Mouse (Mus musculus): ENCODE measurements around the gene AA986860. TPM values are rescaled to one million over a fixed set of nuclear protein-coding genes. Genes with fewer than 3 reads are reported as not detected.

AA986860 gene
- polyA plus RNA-seq, 1 experiment from 2014 or later = 28.7 TPM

DNA sequence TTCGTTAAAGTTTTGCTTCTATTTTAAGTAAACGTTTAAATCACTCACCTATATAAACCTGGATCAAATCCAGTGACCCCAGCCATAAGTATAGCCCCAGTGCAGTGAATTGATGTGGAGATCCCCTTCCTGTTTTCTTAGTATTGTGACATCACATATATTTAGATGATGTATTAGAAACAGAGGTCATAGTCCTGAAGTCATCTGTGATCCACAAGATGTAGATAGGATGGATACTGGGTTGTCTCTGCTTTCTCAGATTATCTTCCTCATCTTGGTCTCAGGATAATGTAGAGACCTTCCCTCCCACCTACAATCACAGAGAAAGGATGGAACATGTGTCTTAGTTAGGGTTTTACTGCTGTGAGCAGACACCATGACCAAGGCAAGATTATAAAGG lies 2.6 kb upstream of the AA986860 start, which contains the start of gene Pfkfb2:
TSS of gene Pfkfb2 (minus strand) at position 101 of the 400 bp plus-strand sequence.
- no peak for ATAC-seq (ENCODE audit: insufficient number of reproducible peaks, insufficient read depth, low FRiP score, low read depth)
- H3K27ac ChIP-seq (ENCODE audit: low read length) = no peak within 1 kb of the TSS
- no peaks in the 10 kb centered on the region for H3K27me3 ChIP-seq (ENCODE audit: control insufficient read depth, insufficient read depth, low read length)
- no peak within 1 kb of the TSS for H3K4me3 ChIP-seq (ENCODE audit: low read depth, low read length)
- 78% methylated on average over 2 of the region's 2 CpGs for WGBS
- H3K9me3 ChIP-seq (ENCODE audit: control insufficient read depth, low read depth, low read length) = no peaks in the 10 kb centered on the region
- H3K4me1 ChIP-seq (ENCODE audit: control insufficient read depth, insufficient read depth, low read length) = no peaks in the 10 kb centered on the region
- H3K9ac ChIP-seq (replicated peaks; ENCODE audit: low read depth, low read length) = no peak within 1 kb of the TSS
- no peak within 1 kb of the TSS for H3K4me2 ChIP-seq (replicated peaks; ENCODE audit: low read depth, low read length)
- no peaks in the 10 kb centered on the region for H3K36me3 ChIP-seq (ENCODE audit: control insufficient read depth, insufficient read depth, low read length)

DNA sequence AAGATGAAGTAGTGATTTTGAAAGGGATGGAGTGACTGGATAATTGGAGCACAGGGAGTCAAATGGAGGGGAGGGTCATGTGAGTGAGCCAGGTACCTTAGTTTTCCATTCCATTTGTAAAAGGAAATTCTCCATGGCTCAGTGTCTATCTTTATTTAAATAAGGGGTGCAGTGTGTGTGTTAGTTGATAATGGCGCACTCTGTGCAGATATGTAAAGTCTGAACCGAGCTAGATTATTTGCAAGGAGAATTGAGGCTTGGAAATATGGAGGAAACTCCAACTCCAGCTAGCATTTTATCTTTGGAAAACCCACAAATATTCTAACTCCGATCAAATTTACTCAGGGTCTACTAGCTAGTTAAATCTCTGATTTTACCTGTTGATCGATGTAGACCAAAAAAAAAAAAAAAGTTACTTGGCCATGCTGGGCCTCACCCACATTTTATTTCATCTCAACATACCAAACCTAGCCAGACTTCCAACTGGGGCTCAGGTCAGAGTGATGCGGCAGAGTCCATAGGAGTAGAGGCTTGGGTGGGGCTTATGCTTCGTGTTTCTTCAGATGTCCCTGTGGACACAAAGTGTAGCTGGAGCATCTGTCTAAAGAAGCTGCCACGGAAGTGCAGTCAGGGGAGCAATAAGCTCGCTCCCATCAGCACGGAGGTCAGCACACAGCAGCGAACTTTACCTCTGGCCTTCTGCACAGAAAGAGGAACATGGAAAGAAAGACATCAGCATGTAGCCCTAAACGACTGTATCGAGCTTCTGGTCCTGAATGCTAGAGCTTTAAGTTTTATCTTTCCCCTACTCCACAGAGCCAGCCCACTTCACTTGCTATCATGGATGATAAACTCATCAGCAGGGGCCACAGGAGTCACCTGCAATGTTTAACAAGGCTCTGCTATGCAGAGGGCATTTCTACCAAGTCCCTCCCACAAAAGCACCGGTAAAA lies 1.2 kb downstream of the AA986860 start:
- Histone ChIP-seq H3K4me1 (ENCODE audit: control insufficient read depth, insufficient read depth, low read length) (0 out of 2 replicates have a peak, but pooled peaks cover 7% of the 10 kb centered on the region), H3K4me3 (ENCODE audit: low read depth, low read length) (peak overlapping the region; percentile 26; the same call in 1 of the 2 replicates), H3K36me3 (ENCODE audit: control insufficient read depth, insufficient read depth, low read length) (no peaks in the 10 kb centered on the region), H3K9ac (replicated peaks; ENCODE audit: low read depth, low read length) (no peak overlapping the region), H3K9me3 (ENCODE audit: control insufficient read depth, low read depth, low read length) (no peaks in the 10 kb centered on the region), H3K27me3 (ENCODE audit: control insufficient read depth, insufficient read depth, low read length) (no peaks in the 10 kb centered on the region), H3K4me2 (replicated peaks; ENCODE audit: low read depth, low read length) (peak overlapping the region; percentile 37), H3K27ac (ENCODE audit: low read length) (peak overlapping the region; percentile 83)
- 73% methylated on average over 13 of the region's 13 CpGs for WGBS
- 0 out of 2 replicates have a peak, but pooled peaks have one; percentile 26 for ATAC-seq (ENCODE audit: insufficient number of reproducible peaks, insufficient read depth, low FRiP score, low read depth)

GRCm38 (mm10) chr1:130733671-130734070 lies 1.9 kb downstream of the AA986860 start:
- Histone ChIP-seq H3K36me3 (ENCODE audit: control insufficient read depth, insufficient read depth, low read length) (no peaks in the 10 kb centered on the region), H3K27ac (ENCODE audit: low read length) (peak overlapping the region; percentile 87), H3K4me1 (ENCODE audit: control insufficient read depth, insufficient read depth, low read length) (0 out of 2 replicates have a peak, but pooled peaks cover 7% of the 10 kb centered on the region), H3K9me3 (ENCODE audit: control insufficient read depth, low read depth, low read length) (no peaks in the 10 kb centered on the region), H3K9ac (replicated peaks; ENCODE audit: low read depth, low read length) (no peak overlapping the region), H3K27me3 (ENCODE audit: control insufficient read depth, insufficient read depth, low read length) (no peaks in the 10 kb centered on the region), H3K4me3 (ENCODE audit: low read depth, low read length) (no peak overlapping the region; the same call in 1 of the 2 replicates), H3K4me2 (replicated peaks; ENCODE audit: low read depth, low read length) (peak overlapping the region; percentile 32; the same call in 1 of the 2 replicates)
- peak; percentile 80 for ATAC-seq (ENCODE audit: insufficient number of reproducible peaks, insufficient read depth, low FRiP score, low read depth)
- WGBS = 72% methylated on average over 4 of the region's 4 CpGs

DNA sequence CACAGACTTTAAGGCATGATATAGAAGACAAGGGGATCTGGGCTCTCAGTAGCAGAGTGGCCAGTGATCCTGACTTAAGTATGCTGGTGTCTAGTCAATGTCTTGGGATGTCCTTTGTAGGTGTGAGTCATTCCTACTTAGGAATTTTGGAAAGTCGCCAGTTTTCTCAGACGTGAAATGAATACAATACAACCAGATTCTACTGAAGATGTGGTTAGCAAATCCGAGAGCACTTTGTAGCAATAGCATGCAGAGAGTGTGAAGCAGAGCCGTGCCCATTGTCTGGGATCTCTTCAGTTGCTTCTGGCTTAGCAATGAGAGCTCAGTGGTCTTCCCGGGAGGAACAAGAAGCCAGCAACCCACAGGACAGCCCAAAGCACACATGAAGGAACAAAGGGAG lies 2.7 kb downstream of the AA986860 start:
- Histone ChIP-seq H3K4me2 (replicated peaks; ENCODE audit: low read depth, low read length) (peak overlapping the region; percentile 32), H3K27me3 (ENCODE audit: control insufficient read depth, insufficient read depth, low read length) (no peaks in the 10 kb centered on the region), H3K9ac (replicated peaks; ENCODE audit: low read depth, low read length) (peak overlapping the region; percentile 6; the same call in 1 of the 2 replicates), H3K4me3 (ENCODE audit: low read depth, low read length) (peak overlapping the region; percentile 9; the same call in 1 of the 2 replicates), H3K9me3 (ENCODE audit: control insufficient read depth, low read depth, low read length) (no peaks in the 10 kb centered on the region), H3K36me3 (ENCODE audit: control insufficient read depth, insufficient read depth, low read length) (no peaks in the 10 kb centered on the region), H3K27ac (ENCODE audit: low read length) (peak overlapping the region; percentile 87), H3K4me1 (ENCODE audit: control insufficient read depth, insufficient read depth, low read length) (0 out of 2 replicates have a peak, but pooled peaks cover 7% of the 10 kb centered on the region)
- no peak for ATAC-seq (ENCODE audit: insufficient number of reproducible peaks, insufficient read depth, low FRiP score, low read depth)
- WGBS = 39% methylated on average over 5 of the region's 5 CpGs

DNA sequence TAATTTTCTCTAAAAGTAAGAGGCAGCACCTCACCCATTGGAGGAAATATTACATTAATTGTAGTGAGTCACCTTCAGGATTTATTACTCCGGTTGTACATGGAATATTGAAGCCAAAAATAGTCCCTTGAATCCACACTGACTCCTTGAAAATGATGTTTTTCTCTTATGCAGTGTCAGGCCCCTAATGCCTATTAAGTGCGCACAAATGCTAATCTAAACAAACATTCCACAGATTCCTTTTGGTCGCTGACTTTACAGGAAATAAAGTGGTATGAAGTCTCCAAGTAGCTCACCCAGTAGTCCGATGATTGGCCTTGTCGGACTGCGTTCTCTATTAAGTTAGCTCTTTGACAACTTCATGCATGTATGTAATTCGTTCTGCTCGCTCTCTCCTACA lies 3.1 kb downstream of the AA986860 start:
- Histone ChIP-seq H3K9me3 (ENCODE audit: control insufficient read depth, low read depth, low read length) (no peaks in the 10 kb centered on the region), H3K4me3 (ENCODE audit: low read depth, low read length) (peak overlapping the region; percentile 9; the same call in 1 of the 2 replicates), H3K27ac (ENCODE audit: low read length) (peak overlapping the region; percentile 87), H3K9ac (replicated peaks; ENCODE audit: low read depth, low read length) (peak overlapping the region; percentile 6; the same call in 1 of the 2 replicates), H3K36me3 (ENCODE audit: control insufficient read depth, insufficient read depth, low read length) (no peaks in the 10 kb centered on the region), H3K4me2 (replicated peaks; ENCODE audit: low read depth, low read length) (peak overlapping the region; percentile 32), H3K4me1 (ENCODE audit: control insufficient read depth, insufficient read depth, low read length) (0 out of 2 replicates have a peak, but pooled peaks cover 7% of the 10 kb centered on the region), H3K27me3 (ENCODE audit: control insufficient read depth, insufficient read depth, low read length) (no peaks in the 10 kb centered on the region)
- no peak for ATAC-seq (ENCODE audit: insufficient number of reproducible peaks, insufficient read depth, low FRiP score, low read depth)
- 38% methylated on average over 8 of the region's 8 CpGs for WGBS

DNA sequence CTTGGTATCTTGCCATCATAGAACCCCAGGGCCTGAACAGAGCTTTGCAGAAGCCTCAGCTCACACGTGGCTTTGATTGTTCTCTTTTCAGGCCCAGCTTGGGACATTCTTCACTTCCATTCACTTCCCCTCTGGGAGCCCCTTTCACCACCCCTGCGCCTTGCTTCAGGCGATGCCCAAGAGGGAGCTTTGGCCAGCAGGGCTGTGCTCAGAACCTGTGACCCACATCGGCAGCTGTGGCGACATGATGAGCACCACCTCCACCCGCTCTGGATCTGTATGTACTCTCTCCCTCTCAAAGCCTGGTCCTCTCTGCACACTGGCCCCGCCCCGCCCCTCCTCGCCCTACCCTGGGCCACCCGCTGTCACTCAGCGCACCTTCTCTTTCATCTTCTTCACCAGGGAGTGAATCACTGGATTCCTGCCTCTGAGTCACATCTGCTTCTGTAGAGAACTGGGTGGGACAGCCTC lies 5.7 kb downstream of the AA986860 start:
- H3K27me3 ChIP-seq (ENCODE audit: control insufficient read depth, insufficient read depth, low read length) = no peaks in the 10 kb centered on the region
- ATAC-seq (ENCODE audit: insufficient number of reproducible peaks, insufficient read depth, low FRiP score, low read depth) = 0 out of 2 replicates have a peak, but pooled peaks have one; percentile 16
- WGBS = 39% methylated on average over 11 of the region's 11 CpGs
- H3K36me3 ChIP-seq (ENCODE audit: control insufficient read depth, insufficient read depth, low read length) = no peaks in the 10 kb centered on the region
- no peak overlapping the region for H3K9ac ChIP-seq (replicated peaks; ENCODE audit: low read depth, low read length)
- no peak overlapping the region for H3K4me3 ChIP-seq (ENCODE audit: low read depth, low read length)
- no peak overlapping the region for H3K4me2 ChIP-seq (replicated peaks; ENCODE audit: low read depth, low read length)
- no peak overlapping the region for H3K27ac ChIP-seq (ENCODE audit: low read length)
- H3K9me3 ChIP-seq (ENCODE audit: control insufficient read depth, low read depth, low read length) = no peaks in the 10 kb centered on the region
- 0 out of 2 replicates have a peak, but pooled peaks cover 18% of the 10 kb centered on the region for H3K4me1 ChIP-seq (ENCODE audit: control insufficient read depth, insufficient read depth, low read length)

- Histone ChIP-seq H3K9ac (replicated peaks; ENCODE audit: low read depth, low read length) (no peak overlapping the region), H3K4me3 (ENCODE audit: low read depth, low read length) (no peak overlapping the region), H3K27me3 (ENCODE audit: control insufficient read depth, insufficient read depth, low read length) (no peaks in the 10 kb centered on the region), H3K4me1 (ENCODE audit: control insufficient read depth, insufficient read depth, low read length) (0 out of 2 replicates have a peak, but pooled peaks cover 18% of the 10 kb centered on the region), H3K27ac (ENCODE audit: low read length) (no peak overlapping the region), H3K36me3 (ENCODE audit: control insufficient read depth, insufficient read depth, low read length) (no peaks in the 10 kb centered on the region), H3K4me2 (replicated peaks; ENCODE audit: low read depth, low read length) (no peak overlapping the region), H3K9me3 (ENCODE audit: control insufficient read depth, low read depth, low read length) (no peaks in the 10 kb centered on the region)
- ATAC-seq (ENCODE audit: insufficient number of reproducible peaks, insufficient read depth, low FRiP score, low read depth) = no peak
- 87% methylated on average over 7 of the region's 7 CpGs for WGBS
Observed at GRCm38 (mm10) chr1:130737916-130738315, 6.1 kb downstream of the AA986860 start.

- Histone ChIP-seq H3K36me3 (ENCODE audit: control insufficient read depth, insufficient read depth, low read length) (no peaks in the 10 kb centered on the region), H3K4me3 (ENCODE audit: low read depth, low read length) (no peak overlapping the region), H3K4me1 (ENCODE audit: control insufficient read depth, insufficient read depth, low read length) (0 out of 2 replicates have a peak, but pooled peaks cover 18% of the 10 kb centered on the region), H3K9ac (replicated peaks; ENCODE audit: low read depth, low read length) (no peak overlapping the region), H3K27me3 (ENCODE audit: control insufficient read depth, insufficient read depth, low read length) (no peaks in the 10 kb centered on the region), H3K27ac (ENCODE audit: low read length) (no peak overlapping the region), H3K9me3 (ENCODE audit: control insufficient read depth, low read depth, low read length) (no peaks in the 10 kb centered on the region), H3K4me2 (replicated peaks; ENCODE audit: low read depth, low read length) (no peak overlapping the region)
- no peak for ATAC-seq (ENCODE audit: insufficient number of reproducible peaks, insufficient read depth, low FRiP score, low read depth)
- 74% methylated on average over 3 of the region's 3 CpGs for WGBS
Observed at GRCm38 (mm10) chr1:130738551-130739106, 6.9 kb downstream of the AA986860 start.
